Mouse (Mus musculus) layer of hippocampus, postnatal 36 days (tissue): ENCODE data around the gene Egf. TPM values are rescaled to one million over a fixed set of nuclear protein-coding genes. Genes with fewer than 3 reads are reported as not detected.

Source experiments
- DNase-seq, 2 experiments: peaks; one replicate each; pipeline ENCODE4 v3.0.0; 2022
- total RNA-seq, 2 experiments: library from RNA; stranded (reverse); gene quantifications; 2 replicates each; pipeline ENCODE4 v1.2.3; 2021

Gene Egf
- total RNA-seq, 2 experiments from 2014 or later: 1.2 to 2.0 TPM

- no peak for DNase-seq
Observed at GRCm38 (mm10) chr3:129714542-129715145, 40.5 kb downstream of the Egf start.

GRCm38 (mm10) chr3:129708157-129708556 is 47.0 kb downstream of the Egf start:
- peak in 1 of 2 experiments; percentile 48 for DNase-seq

GRCm38 (mm10) chr3:129698882-129699281 is 56.2 kb downstream of the Egf start:
- DNase-seq: no peak

GRCm38 (mm10) chr3:129698365-129698764 is 56.8 kb downstream of the Egf start:
- DNase-seq: no peak

GRCm38 (mm10) chr3:129697691-129698090 is 57.4 kb downstream of the Egf start:
- no peak for DNase-seq

GRCm38 (mm10) chr3:129695943-129696342 is 59.2 kb downstream of the Egf start:
- no peak for DNase-seq

GRCm38 (mm10) chr3:129693581-129693980 is 61.5 kb downstream of the Egf start:
- no peak for DNase-seq

- no peak for DNase-seq
Observed at GRCm38 (mm10) chr3:129692816-129693215, 62.3 kb downstream of the Egf start.

GRCm38 (mm10) chr3:129687429-129687828 is 67.7 kb downstream of the Egf start:
- no peak for DNase-seq

GRCm38 (mm10) chr3:129686698-129687333 is 68.3 kb downstream of the Egf start:
- peak in 1 of 2 experiments; percentile 36 for DNase-seq

GRCm38 (mm10) chr3:129686196-129686595 is 68.9 kb downstream of the Egf start:
- no peak for DNase-seq

- DNase-seq: no peak
Observed at GRCm38 (mm10) chr3:129683060-129683679, 71.9 kb downstream of the Egf start.

- DNase-seq: peak; percentile 57 to 68
Observed at GRCm38 (mm10) chr3:129682389-129682788, 72.7 kb downstream of the Egf start.

- no peak for DNase-seq
Observed at GRCm38 (mm10) chr3:129681841-129682240, 73.3 kb downstream of the Egf start.

- DNase-seq: peak; percentile 7 to 11
Observed at GRCm38 (mm10) chr3:129680258-129680657, 74.9 kb downstream of the Egf start.

GRCm38 (mm10) chr3:129675923-129676322 is 79.2 kb downstream of the Egf start:
- no peak for DNase-seq

GRCm38 (mm10) chr3:129663906-129664305 is 91.2 kb downstream of the Egf start:
- DNase-seq: no peak

- no peak for DNase-seq
Observed at GRCm38 (mm10) chr3:129658776-129659175, 96.3 kb downstream of the Egf start.

GRCm38 (mm10) chr3:129657775-129658174 is 97.3 kb downstream of the Egf start:
- DNase-seq: no peak

GRCm38 (mm10) chr3:129657222-129657621 is 97.9 kb downstream of the Egf start:
- no peak for DNase-seq

GRCm38 (mm10) chr3:129656540-129656939 is 98.6 kb downstream of the Egf start:
- DNase-seq: no peak

- DNase-seq: no peak
Observed at GRCm38 (mm10) chr3:129652476-129652875, 102.6 kb downstream of the Egf start.

GRCm38 (mm10) chr3:129651765-129652164 is 103.4 kb downstream of the Egf start:
- DNase-seq: no peak

GRCm38 (mm10) chr3:129650931-129651330 is 104.2 kb downstream of the Egf start:
- DNase-seq: no peak
